Mouse (Mus musculus) embryo, embryonic 9.5 days (tissue): ENCODE results near the gene Gm13101.
"Not testable (repeated sequence)": the region's sequence is repeated elsewhere in the genome, so short reads cannot be mapped to it uniquely, and the experiment has no call there.

Experiments
- DNase-seq: peaks from one replicate; pipeline ENCODE4 v3.0.0-alpha.2; 2017; ENCODE audit errors: extremely low spot score

The Gm13101 gene

DNA sequence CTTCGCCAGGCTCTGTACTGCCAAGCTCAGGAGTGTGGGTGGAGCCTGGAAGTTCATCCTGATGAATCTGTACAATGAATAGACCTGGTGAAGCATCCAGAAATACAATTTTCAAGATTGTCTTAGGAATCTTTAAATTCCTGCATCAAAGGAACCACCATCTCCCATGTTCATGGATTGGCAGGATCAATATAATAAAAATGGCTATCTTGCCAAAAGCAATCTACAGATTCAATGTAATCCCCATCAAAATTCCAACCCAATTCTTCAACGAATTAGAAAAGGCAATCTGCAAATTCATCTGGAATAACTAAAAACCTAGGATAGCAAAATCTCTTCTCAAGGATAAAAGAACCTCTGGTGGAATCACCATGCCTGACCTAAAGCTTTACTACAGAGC lies at the start of gene Gm13101:
TSS of gene Gm13101 (minus strand) at position 101 of the 400 bp plus-strand sequence.
- DNase-seq = not testable (repeated sequence)

GRCm38 (mm10) chr4:143994269-143994668 lies 27.5 kb upstream of the Gm13101 start, which contains the start of gene Pramef17:
TSS of gene Pramef17 (minus strand) at chr4:143994369.
- DNase-seq = not testable (repeated sequence)

GRCm38 (mm10) chr4:143988126-143988525 lies 21.4 kb upstream of the Gm13101 start:
- DNase-seq = not testable (repeated sequence)

GRCm38 (mm10) chr4:143987475-143987941 lies 20.8 kb upstream of the Gm13101 start:
- DNase-seq = not testable (repeated sequence)

DNA sequence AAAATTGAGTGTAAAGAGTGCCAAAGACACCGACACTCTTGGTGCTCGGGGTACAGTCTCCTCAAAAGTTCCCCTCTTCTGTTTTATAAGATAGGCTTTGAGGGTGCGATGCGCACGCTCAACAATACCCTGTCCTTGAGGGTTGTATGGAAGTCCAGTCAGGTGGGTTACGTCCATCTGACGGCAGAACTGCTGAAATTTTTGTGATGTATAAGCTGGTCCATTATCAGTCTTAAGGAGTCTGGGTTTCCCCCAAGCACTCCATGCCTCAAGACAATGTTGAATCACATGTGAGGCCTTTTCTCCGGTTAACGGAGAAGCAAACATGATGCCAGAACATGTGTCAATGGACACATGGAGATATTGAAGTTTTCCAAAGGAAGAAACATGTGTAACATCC lies 19.0 kb upstream of the Gm13101 start:
- DNase-seq = not testable (repeated sequence)

DNA sequence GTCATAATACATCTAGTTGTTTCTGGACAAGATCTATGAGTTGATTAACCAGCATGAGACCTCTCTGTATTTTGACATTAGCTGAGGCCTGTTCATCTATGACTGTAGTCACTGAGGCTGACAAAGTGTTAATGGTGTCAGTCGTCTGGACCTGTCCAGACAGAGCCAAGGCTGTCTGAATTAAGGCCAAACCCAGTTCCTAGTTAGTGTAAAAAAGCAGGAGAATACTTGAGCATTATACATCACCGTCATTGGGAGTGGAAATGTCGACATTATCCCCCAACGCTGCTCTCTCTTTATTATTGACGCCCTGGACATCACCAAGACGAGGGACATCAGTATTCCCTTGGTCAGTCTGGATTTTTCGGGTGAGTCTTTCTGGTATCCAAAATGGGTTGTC lies 18.4 kb upstream of the Gm13101 start:
- not testable (repeated sequence) for DNase-seq

DNA sequence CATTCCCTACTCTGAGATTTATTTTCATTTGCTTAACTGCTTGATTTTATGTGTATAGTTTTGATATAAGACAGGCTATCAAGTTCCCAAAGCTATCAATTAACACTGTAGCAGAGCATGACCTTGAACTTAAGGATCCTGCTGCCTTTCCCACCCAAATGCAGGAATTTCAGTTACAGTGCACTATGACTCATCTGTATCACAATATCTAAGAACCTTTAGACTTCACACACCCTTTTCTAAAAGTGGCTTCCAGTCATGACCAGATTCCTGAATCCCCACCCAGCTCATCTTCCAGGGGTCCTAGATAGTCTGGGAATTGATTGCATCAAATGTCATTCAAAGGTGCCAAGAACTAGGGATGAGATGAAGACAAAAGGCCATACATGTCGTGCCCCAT lies 16.7 kb upstream of the Gm13101 start:
- DNase-seq = not testable (repeated sequence)

DNA sequence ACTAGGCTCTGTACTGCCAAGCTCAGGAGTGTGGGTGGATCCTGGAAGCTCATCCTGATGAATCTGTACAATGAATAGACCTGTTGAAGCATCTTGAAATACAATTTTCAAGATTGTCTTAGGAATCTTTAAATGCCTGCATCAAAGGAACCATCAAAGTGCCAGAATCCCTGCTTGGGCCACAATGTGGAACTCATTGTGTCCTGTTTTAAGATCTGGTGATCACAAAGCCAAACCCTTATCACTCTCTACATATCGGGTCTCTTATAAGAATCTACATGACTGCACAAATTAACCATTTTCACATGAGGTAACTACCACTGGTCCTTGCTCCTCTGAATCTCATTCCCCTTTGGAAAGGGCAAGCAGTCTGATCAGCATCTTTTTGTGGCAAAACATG lies 15.8 kb downstream of the Gm13101 start, which contains the start of gene Pramef25:
TSS of gene Pramef25 (minus strand) at position 101 of the 400 bp plus-strand sequence.
- not testable (repeated sequence) for DNase-seq
